Mouse (Mus musculus) kidney, adult 2 months (tissue): ENCODE results near the gene Tnrc6b. TPM values are rescaled to one million over a fixed set of nuclear protein-coding genes. Genes with fewer than 3 reads are reported as not detected.

ENCODE experiments used
- DNase-seq: peaks from one replicate; pipeline ENCODE4 v3.0.0; 2021
- H3K27ac ChIP-seq: fragments of 200-500 bp; 2 replicates; pipeline ENCODE4 v1.5.1; 2012; ENCODE audit warnings: low read depth, low read length, control low read depth, inconsistent platforms; ENCODE audit not compliant: insufficient read depth
- H3K27me3 ChIP-seq: fragments of 200-500 bp; replicated peaks from 2 replicates; pipeline ENCODE4 v1.6.1; 2012; ENCODE audit warnings: mild to moderate bottlenecking, moderate library complexity, low read length, inconsistent platforms; ENCODE audit not compliant: control insufficient read depth, insufficient read depth
- H3K36me3 ChIP-seq: fragments of 200-500 bp; 2 replicates; pipeline ENCODE4 v1.6.1; 2012; ENCODE audit warnings: mild to moderate bottlenecking, moderate library complexity, low read length, inconsistent platforms; ENCODE audit not compliant: control insufficient read depth, insufficient read depth
- H3K4me1 ChIP-seq: fragments of 200-500 bp; 2 replicates; pipeline ENCODE4 v1.6.1; 2011; ENCODE audit warnings: low read length; ENCODE audit not compliant: control insufficient read depth, insufficient read depth
- H3K4me3 ChIP-seq: fragments of 200-500 bp; 2 replicates; pipeline ENCODE4 v1.5.1; 2011; ENCODE audit warnings: mild to moderate bottlenecking, low read depth, low read length, control low read depth; ENCODE audit not compliant: insufficient read depth
- CTCF ChIP-seq: fragments of 200-500 bp; conservative IDR thresholded peaks from 2 replicates; pipeline ENCODE4 v1.5.1; 2011; ENCODE audit warnings: low read depth, mild to moderate bottlenecking, control low read depth, low read length, moderate library complexity, mixed read lengths; ENCODE audit not compliant: insufficient read depth, insufficient read length
- POLR2A ChIP-seq: fragments of 200-500 bp; IDR thresholded peaks from one replicate; pipeline ENCODE4 v1.6.1; 2011; ENCODE audit warnings: low read depth, low read length, control low read depth
- WGBS: fragments of 180-500 bp; shearing (Covaris S2); methylation state at CpG from one replicate; pipeline ENCODE4 v1.1.7; 2018; 5-methylcytosine and 5-hydroxymethylcytosine counted together
- polyA plus RNA-seq: library from polyadenylated mRNA; depleted of rRNA; stranded (reverse); fragments of >200 nt; gene quantifications from 2 replicates; pipeline ENCODE4 v1.2.3, GENCODE M21; 2012

Gene Tnrc6b
- polyA plus RNA-seq, 1 experiment: 12.1 TPM

DNA sequence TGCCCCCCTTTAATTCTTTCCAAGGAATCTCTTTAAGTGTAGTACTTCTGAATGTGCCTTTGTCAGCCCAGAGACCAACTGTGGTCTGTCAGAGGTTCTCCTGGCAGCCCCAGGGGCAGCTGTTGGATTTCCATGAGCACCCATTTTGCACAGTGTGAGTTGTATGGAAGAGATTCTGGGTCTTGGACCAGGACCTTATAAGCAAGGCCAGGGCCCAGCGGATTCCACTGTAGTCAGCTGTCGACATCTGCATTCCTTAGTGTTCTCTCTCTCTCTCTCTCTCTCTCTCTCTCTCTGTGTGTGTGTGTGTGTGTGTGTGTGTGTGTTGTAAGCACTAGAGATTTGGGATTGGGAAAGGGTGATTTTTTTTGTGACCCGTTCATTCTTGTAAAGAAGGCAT lies 225.6 kb downstream of the Tnrc6b start:
- DNase-seq: peak; percentile 30
- 81% methylated on average over 3 of the region's 3 CpGs for WGBS
- TF ChIP-seq CTCF: no peak
- TF ChIP-seq POLR2A: no peak
- no peaks in the 10 kb centered on the region for H3K27me3 ChIP-seq
- no peaks in the 10 kb centered on the region; the same call in 1 of the 2 replicates for H3K36me3 ChIP-seq
- no peak overlapping the region for H3K4me3 ChIP-seq
- no peaks in the 10 kb centered on the region for H3K4me1 ChIP-seq
- no peak overlapping the region for H3K27ac ChIP-seq

DNA sequence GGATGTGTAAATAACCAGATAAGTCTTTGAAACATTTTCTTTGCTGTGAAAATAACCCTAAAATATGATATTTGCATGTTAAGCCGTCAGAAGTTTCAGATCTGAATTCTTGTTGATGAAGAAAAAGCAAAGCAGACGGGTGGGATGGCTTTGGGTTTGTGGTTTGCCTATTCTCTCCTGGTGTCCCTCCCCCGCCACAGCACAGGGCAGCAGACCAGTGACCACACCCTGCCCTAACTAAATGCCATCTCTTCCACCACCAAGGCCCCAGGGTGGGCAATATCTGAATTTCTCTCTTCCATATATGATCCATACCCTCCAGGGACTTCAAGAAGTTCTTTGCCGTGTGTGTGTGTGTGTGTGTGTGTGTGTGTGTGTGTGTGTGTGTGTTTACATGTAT lies 227.5 kb downstream of the Tnrc6b start:
- H3K27me3 ChIP-seq: no peaks in the 10 kb centered on the region
- no peak for TF ChIP-seq POLR2A
- TF ChIP-seq CTCF: no peak
- DNase-seq: no peak
- no peaks in the 10 kb centered on the region for H3K4me1 ChIP-seq
- no peak overlapping the region for H3K4me3 ChIP-seq
- WGBS: 79% methylated on average over 4 of the region's 4 CpGs
- no peak overlapping the region for H3K27ac ChIP-seq
- H3K36me3 ChIP-seq: no peaks in the 10 kb centered on the region; the same call in 1 of the 2 replicates

DNA sequence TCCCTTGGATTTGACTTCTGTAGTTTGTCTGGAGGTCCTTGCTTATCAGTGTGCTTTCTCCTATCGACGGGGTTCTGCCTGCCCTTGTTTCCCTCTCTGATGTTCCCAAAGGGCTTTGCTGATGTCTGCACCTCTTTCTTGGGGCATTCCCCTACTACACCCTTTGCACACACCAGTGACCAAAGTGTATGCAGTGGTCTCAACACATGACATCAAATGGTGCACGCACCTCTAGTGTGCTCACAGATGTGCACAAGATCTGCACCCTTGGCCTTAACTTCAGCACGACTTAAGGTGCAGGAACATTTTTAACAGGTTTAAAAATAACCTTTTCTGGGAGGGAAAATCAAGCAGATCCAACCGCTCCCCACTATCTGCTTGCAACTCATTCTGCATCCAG lies 228.3 kb downstream of the Tnrc6b start:
- WGBS: 80% methylated on average over 5 of the region's 5 CpGs
- DNase-seq: no peak
- no peaks in the 10 kb centered on the region; the same call in 1 of the 2 replicates for H3K36me3 ChIP-seq
- H3K4me1 ChIP-seq: no peaks in the 10 kb centered on the region
- H3K27ac ChIP-seq: no peak overlapping the region
- H3K4me3 ChIP-seq: no peak overlapping the region
- no peaks in the 10 kb centered on the region for H3K27me3 ChIP-seq
- TF ChIP-seq POLR2A: no peak
- TF ChIP-seq CTCF: no peak

DNA sequence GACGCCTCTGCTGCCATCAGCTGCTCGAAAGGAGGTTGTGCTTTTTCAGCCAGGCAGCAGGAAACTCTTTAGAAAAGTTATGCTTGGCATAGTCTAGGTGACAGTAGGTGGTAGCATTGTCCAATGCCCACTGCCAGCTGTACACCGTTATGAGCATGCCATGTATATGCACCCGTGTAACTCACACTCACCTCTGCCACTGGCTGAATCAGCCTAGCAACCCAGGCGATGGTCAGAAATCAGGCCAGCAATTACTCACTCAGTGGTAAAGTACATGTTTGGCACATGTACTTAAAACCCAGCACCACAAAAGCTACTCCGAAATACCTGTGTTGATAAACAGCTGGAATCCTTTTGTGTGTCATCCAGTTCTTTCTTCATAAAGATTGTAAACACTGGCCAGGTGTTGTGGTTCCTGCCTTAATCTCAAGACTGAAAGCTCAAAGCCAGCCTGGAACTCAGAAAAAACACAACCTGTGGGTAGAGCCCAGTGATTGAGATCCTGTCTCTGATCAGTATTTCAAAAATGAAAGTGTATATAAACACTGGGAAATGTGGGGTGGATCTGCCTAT lies 230.4 kb downstream of the Tnrc6b start:
- Histone ChIP-seq H3K36me3 (no peaks in the 10 kb centered on the region; the same call in 1 of the 2 replicates), H3K27ac (no peak overlapping the region), H3K4me3 (no peak overlapping the region), H3K27me3 (no peaks in the 10 kb centered on the region), H3K4me1 (no peaks in the 10 kb centered on the region)
- no peak for DNase-seq
- TF ChIP-seq CTCF (no peak), POLR2A (no peak)
- 83% methylated on average over 6 of the region's 6 CpGs for WGBS

DNA sequence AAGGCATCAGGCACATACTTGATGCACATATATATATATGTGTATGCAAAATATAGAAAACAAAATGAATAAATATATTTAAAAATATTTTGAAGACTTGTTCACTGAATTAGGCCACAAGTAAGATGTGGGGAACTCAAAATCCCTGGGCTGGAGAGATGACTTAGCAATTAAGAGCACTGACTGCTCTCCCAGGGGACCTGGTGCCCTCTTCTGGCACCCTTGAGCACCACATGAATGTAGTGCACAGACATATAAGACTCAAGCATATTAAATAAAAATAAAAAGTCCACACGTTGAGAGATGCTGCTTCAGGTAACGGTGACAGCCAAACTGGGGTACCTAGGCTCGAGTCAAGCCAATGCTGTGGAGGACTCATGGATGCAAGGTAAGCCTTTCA lies 234.7 kb downstream of the Tnrc6b start:
- no peaks in the 10 kb centered on the region for H3K27me3 ChIP-seq
- DNase-seq: peak; percentile 44
- H3K27ac ChIP-seq: no peak overlapping the region
- H3K4me3 ChIP-seq: no peak overlapping the region
- peaks cover 8% of the 10 kb centered on the region; the same call in 1 of the 2 replicates for H3K4me1 ChIP-seq
- no peaks in the 10 kb centered on the region for H3K36me3 ChIP-seq
- 53% methylated on average over 3 of the region's 3 CpGs for WGBS
- TF ChIP-seq CTCF: peak; percentile 60
- TF ChIP-seq POLR2A: no peak

DNA sequence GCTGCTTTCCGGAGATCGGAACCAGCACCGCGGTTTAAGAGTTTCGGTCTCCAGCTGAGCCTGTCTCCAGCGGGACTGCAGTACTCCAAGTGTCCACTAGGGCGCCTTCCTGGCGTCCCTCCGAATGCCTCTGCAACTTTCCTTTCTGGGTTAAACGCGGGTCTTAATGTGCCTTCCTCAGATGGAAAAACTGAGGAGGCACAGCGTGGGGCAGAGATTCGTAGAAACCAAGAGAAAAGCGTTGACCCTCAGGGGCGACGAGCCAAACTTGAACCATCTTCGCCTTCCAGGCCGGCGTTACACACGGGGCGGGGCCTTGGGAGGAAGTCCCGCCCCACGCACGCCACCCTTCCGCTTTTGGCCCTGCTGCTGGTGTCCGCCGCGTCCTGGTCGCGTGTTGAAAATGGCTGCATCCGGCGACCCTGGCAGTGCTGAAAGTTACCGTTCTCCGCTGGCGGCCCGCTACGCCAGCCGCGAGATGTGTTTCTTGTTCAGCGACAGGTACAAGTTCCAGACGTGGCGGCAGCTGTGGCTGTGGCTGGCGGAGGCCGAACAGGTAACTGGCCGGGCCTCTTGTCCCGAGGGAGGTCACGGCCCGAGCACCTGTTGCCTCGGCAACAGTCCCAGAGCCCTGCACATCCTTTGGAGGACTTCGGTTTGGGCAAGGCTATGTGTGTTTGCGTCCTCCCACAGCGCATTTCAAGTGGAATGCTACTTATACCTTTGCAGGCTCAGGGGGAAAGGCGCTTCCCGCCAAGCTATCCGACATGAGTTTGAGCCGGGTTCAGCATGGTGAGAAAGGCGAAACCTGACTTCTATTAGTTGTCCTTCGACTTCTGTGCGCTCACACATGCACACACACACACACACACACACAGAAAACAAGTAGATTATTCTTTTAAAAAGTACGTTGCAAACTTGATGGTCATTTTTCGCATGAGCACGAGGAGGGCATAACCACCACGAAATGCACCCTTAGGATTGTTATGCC lies 237.3 kb downstream of the Tnrc6b start, which contains the start of gene Adsl:
TSS of gene Adsl (plus strand) at position 346 of the 991 bp plus-strand sequence.
- WGBS: under 1% methylated on average over 63 of the region's 63 CpGs
- peak; percentile 92 for DNase-seq
- peak within 1 kb of the TSS; percentile 78 for H3K4me3 ChIP-seq
- H3K27ac ChIP-seq: peak within 1 kb of the TSS; percentile 89
- TF ChIP-seq CTCF (peak; percentile 86), POLR2A (no peak)
- peaks cover 8% of the 10 kb centered on the region; the same call in 1 of the 2 replicates for H3K4me1 ChIP-seq
- H3K27me3 ChIP-seq: no peaks in the 10 kb centered on the region
- H3K36me3 ChIP-seq: no peaks in the 10 kb centered on the region; the same call in 1 of the 2 replicates

DNA sequence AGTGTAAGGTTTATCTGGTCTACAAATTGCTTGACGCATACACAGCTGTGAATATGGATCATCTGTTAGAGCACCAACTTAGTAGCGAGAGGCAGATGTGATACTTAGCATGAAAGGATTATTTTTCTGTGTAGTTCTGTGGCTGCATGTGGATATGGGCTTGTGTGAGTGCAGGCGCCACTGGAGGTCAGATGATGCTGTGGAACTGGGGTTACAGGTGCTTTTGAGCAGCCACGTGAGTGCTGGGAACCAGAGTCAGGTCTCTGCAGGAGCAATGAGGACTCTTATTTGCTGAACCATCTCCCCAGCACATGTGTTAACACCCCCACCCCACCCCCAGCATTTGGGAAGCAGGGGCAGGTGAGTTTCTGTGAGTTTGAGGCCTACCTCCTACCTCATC lies 238.3 kb downstream of the Tnrc6b start:
- 56% methylated on average over 4 of the region's 4 CpGs for WGBS
- no peaks in the 10 kb centered on the region; the same call in 1 of the 2 replicates for H3K36me3 ChIP-seq
- H3K27me3 ChIP-seq: no peaks in the 10 kb centered on the region
- no peak for DNase-seq
- no peak for TF ChIP-seq POLR2A
- TF ChIP-seq CTCF: no peak
- H3K27ac ChIP-seq: no peak overlapping the region
- H3K4me1 ChIP-seq: peaks cover 8% of the 10 kb centered on the region; the same call in 1 of the 2 replicates
- H3K4me3 ChIP-seq: no peak overlapping the region
